14 mouse cellular contexts compared by ENCODE assay signal in genomic region chr16:69424661-69425634, GRCm38 (mm10).
"Had no signal": no experiment of that assay in that cellular context is flagged by ENCODE, and none has a peak within 500 bp of the region (broad histone marks: within the 10 kb centered on the region; RNA-seq: fewer than 3 reads in every experiment).

No protein-coding gene starts in this region.

- DNase-seq: kidney, adult 9 months; kidney, postnatal 36 days; left cerebral cortex, postnatal 4 days; lung, adult 18-20 months; lung, postnatal 36 days; retina, postnatal 1 day; right cerebral cortex, postnatal 14 days; thymus, postnatal 36 days had no signal

- H3K4me2 ChIP-seq: limb, embryonic 13.5 days; neural tube, embryonic 13.5 days; stomach, embryonic 15.5 days had no signal

- H3K9me3 ChIP-seq: limb, embryonic 13.5 days; neural tube, embryonic 13.5 days; stomach, embryonic 15.5 days had no signal

- H3K27me3 ChIP-seq: limb, embryonic 13.5 days; neural tube, embryonic 13.5 days; stomach, embryonic 15.5 days had no signal

- H3K9ac ChIP-seq: limb, embryonic 13.5 days; liver, embryonic 14.5 days; neural tube, embryonic 13.5 days; stomach, embryonic 15.5 days had no signal

- H3K27ac ChIP-seq: kidney, postnatal 0 days; layer of hippocampus, adult 2 months; limb, embryonic 13.5 days; liver, embryonic 14.5 days; neural tube, embryonic 13.5 days; stomach, embryonic 15.5 days had no signal

- H3K4me1 ChIP-seq: limb, embryonic 13.5 days; neural tube, embryonic 13.5 days; stomach, embryonic 15.5 days had no signal

- H3K4me3 ChIP-seq: layer of hippocampus, adult 2 months; limb, embryonic 13.5 days; neural tube, embryonic 13.5 days; stomach, embryonic 15.5 days had no signal

- H3K36me3 ChIP-seq: limb, embryonic 13.5 days; neural tube, embryonic 13.5 days; stomach, embryonic 15.5 days had no signal
